Mouse (Mus musculus) liver, embryonic 14.5 days (tissue): ENCODE data around the gene Wdr34. TPM values are rescaled to one million over a fixed set of nuclear protein-coding genes. Genes with fewer than 3 reads are reported as not detected.

Experiments
- ATAC-seq: fragments of 200-750 bp; cut with Nextera tagmentation; 2 replicates; pipeline ENCODE4 v1.8.0; 2017; ENCODE audit warnings: moderate number of reproducible peaks, mild to moderate bottlenecking, moderate library complexity; ENCODE audit not compliant: insufficient read depth
- DNase-seq, 3 experiments: peaks; one replicate each; pipeline ENCODE4 v3.0.0-alpha.2; 2012 to 2013; ENCODE audit warnings: low read depth in 3 of 3, low spot score in 3 of 3
- H3K27ac ChIP-seq: fragments of 300-500 bp; sonication (generic); 2 replicates; pipeline ENCODE4 v1.5.1; 2014; ENCODE audit warnings: moderate library complexity, mild to moderate bottlenecking, control low read depth, inconsistent platforms
- H3K27me3 ChIP-seq: fragments of 300-500 bp; sonication (generic); 2 replicates; pipeline ENCODE4 v1.6.1; 2014; ENCODE audit warnings: mild to moderate bottlenecking, low read length, moderate library complexity; ENCODE audit not compliant: control insufficient read depth, insufficient read depth
- H3K36me3 ChIP-seq: fragments of 300-500 bp; sonication (generic); replicated peaks from 2 replicates; pipeline ENCODE4 v1.6.1; 2014; ENCODE audit warnings: low read depth; ENCODE audit not compliant: control insufficient read depth, insufficient read depth
- H3K4me1 ChIP-seq, 2 experiments: fragments of 200-500 bp in 1 of 2; fragments of 300-500 bp in 1 of 2; sonication (generic) in 1 of 2; replicated peaks; 2 replicates each; pipeline ENCODE4 v1.6.1; 2012 to 2014; ENCODE audit warnings: antibody characterized with exemption in 1 of 2, inconsistent platforms in 1 of 2, low read length in 1 of 2; ENCODE audit not compliant: control insufficient read depth in 2 of 2, insufficient read depth in 2 of 2
- H3K4me2 ChIP-seq: fragments of 300-500 bp; sonication (generic); 2 replicates; pipeline ENCODE4 v1.6.1; 2014; ENCODE audit warnings: low read depth, mild to moderate bottlenecking, control low read depth, moderate library complexity
- H3K4me3 ChIP-seq, 2 experiments: fragments of 200-500 bp in 1 of 2; fragments of 300-500 bp in 1 of 2; sonication (generic) in 1 of 2; 2 replicates each; pipeline ENCODE4 v1.5.1; 2012 to 2014; ENCODE audit warnings: low read depth in 2 of 2, low read length in 2 of 2, mild to moderate bottlenecking in 2 of 2, control low read depth in 1 of 2, inconsistent platforms in 1 of 2, moderate library complexity in 1 of 2; ENCODE audit not compliant: insufficient read depth in 1 of 2
- H3K9ac ChIP-seq: fragments of 300-500 bp; sonication (generic); replicated peaks from 2 replicates; pipeline ENCODE4 v1.6.1; 2014; ENCODE audit warnings: mild to moderate bottlenecking, control low read depth, moderate library complexity
- H3K9me3 ChIP-seq: fragments of 300-500 bp; sonication (generic); 2 replicates; pipeline ENCODE4 v1.6.1; 2016; ENCODE audit warnings: low read length, mixed read lengths; ENCODE audit not compliant: control insufficient read depth
- CTCF ChIP-seq: IDR thresholded peaks from 2 replicates; pipeline ENCODE4 v1.5.1; 2016; ENCODE audit warnings: antibody characterized with exemption, low read depth, control low read depth
- EP300 ChIP-seq: IDR thresholded peaks from 2 replicates; pipeline ENCODE4 v1.6.1; 2016; ENCODE audit warnings: antibody characterized with exemption, low read depth
- WGBS: fragments of 180-500 bp; shearing (Covaris S2); extraction: QIAGEN DNeasy Blood & Tissue Kit; methylation state at CpG from one replicate; pipeline ENCODE4 v1.1.7; 2014; ENCODE audit not compliant: insufficient replicate concordance; 5-methylcytosine and 5-hydroxymethylcytosine counted together
- microRNA-seq: library from miRNA; unstranded; fragments of <30 nt; microRNA quantifications from one replicate; pipeline ENCODE4, GENCODE M21; 2016
- polyA plus RNA-seq, 2 experiments: library from polyadenylated mRNA; depleted of rRNA in 1 of 2; stranded (reverse) in 1 of 2; unstranded in 1 of 2; fragments of >200 nt; fragmentation: Nextera tagmentation in 1 of 2; extraction: Ambion mirVana in 1 of 2; gene quantifications; 2 replicates each; pipeline versions ENCODE4 v1.2.1 to v1.2.3; 2012 to 2014

The Wdr34 gene
- polyA plus RNA-seq, 2 experiments, result 5.6 to 6.8 TPM

- H3K36me3 ChIP-seq, result no peaks in the 10 kb centered on the region; the same call in none of the 2 replicates
- H3K4me3 ChIP-seq, result no peak overlapping the region
- 63% methylated on average over 4 of the region's 4 CpGs for WGBS
Observed at GRCm38 (mm10) chr2:30025454-30025853, 23.2 kb downstream of the Wdr34 start.

GRCm38 (mm10) chr2:30014326-30014966 is 34.2 kb downstream of the Wdr34 start:
- DNase-seq, result no peak
- ATAC-seq, result no peak
- Histone ChIP-seq H3K4me3 (no peak overlapping the region), H3K27ac (no peak overlapping the region), H3K4me2 (no peak overlapping the region), H3K4me1 (no peaks in the 10 kb centered on the region), H3K27me3 (no peaks in the 10 kb centered on the region), H3K9me3 (no peaks in the 10 kb centered on the region), H3K36me3 (peaks cover 6% of the 10 kb centered on the region; the same call in 1 of the 2 replicates), H3K9ac (no peak overlapping the region)
- 76% methylated on average over 11 of the region's 11 CpGs for WGBS
- TF ChIP-seq EP300 (no peak), CTCF (no peak)

More at GRCm38 (mm10) chr2:30025454-30025853, 23.2 kb downstream of the Wdr34 start:
- TF ChIP-seq EP300 (no peak), CTCF (no peak)
- no peak for DNase-seq
- H3K27me3 ChIP-seq, result no peaks in the 10 kb centered on the region
- no peaks in the 10 kb centered on the region for H3K4me1 ChIP-seq
- no peak overlapping the region for H3K4me2 ChIP-seq
- H3K9ac ChIP-seq, result no peak overlapping the region
- no peak overlapping the region for H3K27ac ChIP-seq
- H3K9me3 ChIP-seq, result no peaks in the 10 kb centered on the region
- ATAC-seq, result no peak

- H3K4me3 ChIP-seq, result no peak overlapping the region
- no peaks in the 10 kb centered on the region for H3K27me3 ChIP-seq
- 74% methylated on average over 8 of the region's 8 CpGs for WGBS
- H3K4me2 ChIP-seq, result no peak overlapping the region
- H3K36me3 ChIP-seq, result peaks cover 3% of the 10 kb centered on the region; the same call in 1 of the 2 replicates
- no peaks in the 10 kb centered on the region for H3K4me1 ChIP-seq
- ATAC-seq (no peak), DNase-seq (no peak)
- no peak overlapping the region for H3K9ac ChIP-seq
- no peaks in the 10 kb centered on the region for H3K9me3 ChIP-seq
- H3K27ac ChIP-seq, result no peak overlapping the region
- TF ChIP-seq EP300 (no peak), CTCF (no peak)
Observed at GRCm38 (mm10) chr2:30010840-30011281, 37.8 kb downstream of the Wdr34 start.

DNA sequence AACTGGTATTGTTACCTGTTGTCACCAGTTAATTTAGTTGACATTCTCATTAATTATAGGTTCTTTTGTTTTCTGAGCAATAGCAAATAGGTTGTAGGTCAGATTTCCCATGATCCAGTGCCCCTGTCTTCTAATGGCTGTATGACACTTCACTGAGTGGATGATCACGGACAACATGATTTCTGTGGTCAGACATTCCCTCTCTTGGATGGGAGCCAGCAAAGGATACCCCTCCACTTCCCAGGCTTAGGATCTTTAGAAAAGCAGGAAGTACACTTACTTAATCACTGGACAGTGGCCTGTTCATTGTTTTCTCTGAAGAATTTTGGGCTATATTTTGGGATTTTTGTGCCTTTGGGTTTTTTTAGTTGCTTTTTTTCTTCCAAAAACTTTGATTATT is 39.6 kb downstream of the Wdr34 start:
- Histone ChIP-seq H3K27ac (no peak overlapping the region), H3K27me3 (no peaks in the 10 kb centered on the region), H3K4me3 (no peak overlapping the region), H3K36me3 (peaks cover 3% of the 10 kb centered on the region; the same call in 1 of the 2 replicates), H3K9ac (no peak overlapping the region), H3K4me1 (no peaks in the 10 kb centered on the region), H3K4me2 (no peak overlapping the region), H3K9me3 (no peaks in the 10 kb centered on the region)
- no peak for TF ChIP-seq EP300
- TF ChIP-seq CTCF, result no peak
- 65% methylated on average over 1 of the region's 1 CpGs for WGBS
- DNase-seq, result no peak
- no peak for ATAC-seq

- no peak for DNase-seq
Observed at GRCm38 (mm10) chr2:29991962-29992361, 56.7 kb downstream of the Wdr34 start.

More at GRCm38 (mm10) chr2:29991962-29992361, 56.7 kb downstream of the Wdr34 start:
- 48% methylated on average over 2 of the region's 2 CpGs for WGBS
- H3K9ac ChIP-seq, result no peak overlapping the region
- no peaks in the 10 kb centered on the region for H3K4me1 ChIP-seq
- no peaks in the 10 kb centered on the region for H3K27me3 ChIP-seq
- no peak for ATAC-seq
- no peaks in the 10 kb centered on the region for H3K9me3 ChIP-seq
- no peak overlapping the region for H3K4me2 ChIP-seq
- H3K4me3 ChIP-seq, result no peak overlapping the region
- TF ChIP-seq EP300 (no peak), CTCF (no peak)
- no peak overlapping the region for H3K27ac ChIP-seq
- no peaks in the 10 kb centered on the region for H3K36me3 ChIP-seq

Small RNA genes within 50 kb of the gene (microRNA-seq; reads per million reads assigned to microRNA genes)
- not detected for gene Mir6997

Other genes with a start within 250 kb of the Wdr34 start
- gene Slc27a4, start 246.2 kb downstream of the Wdr34 start, polyA plus RNA-seq (2012; rRNA removed), result 2.3 and 2.5 TPM in 2 replicates
- 1.5 and 1.9 TPM in 2 replicates for gene Slc27a4, start 246.2 kb downstream of the Wdr34 start, polyA plus RNA-seq (2014; fragmentation: Nextera tagmentation; extraction: Ambion mirVana)
- gene Urm1, start 228.8 kb downstream of the Wdr34 start, polyA plus RNA-seq (2012; rRNA removed), result 14.5 and 17.7 TPM in 2 replicates
- 7.4 and 8.4 TPM in 2 replicates for gene Urm1, start 228.8 kb downstream of the Wdr34 start, polyA plus RNA-seq (2014; fragmentation: Nextera tagmentation; extraction: Ambion mirVana)
- gene Cercam, start 179.7 kb downstream of the Wdr34 start, polyA plus RNA-seq (2012; rRNA removed), result 20.1 and 20.4 TPM in 2 replicates
- 16.6 and 23.1 TPM in 2 replicates for gene Cercam, start 179.7 kb downstream of the Wdr34 start, polyA plus RNA-seq (2014; fragmentation: Nextera tagmentation; extraction: Ambion mirVana)
- gene Odf2, start 159.7 kb downstream of the Wdr34 start, polyA plus RNA-seq (2012; rRNA removed), result 21.0 and 29.6 TPM in 2 replicates
- gene Odf2, start 159.7 kb downstream of the Wdr34 start, polyA plus RNA-seq (2014; fragmentation: Nextera tagmentation; extraction: Ambion mirVana), result 23.5 and 29.1 TPM in 2 replicates
- 11.2 and 13.5 TPM in 2 replicates for gene Gle1, start 113.5 kb downstream of the Wdr34 start, polyA plus RNA-seq (2012; rRNA removed)
- gene Gle1, start 113.5 kb downstream of the Wdr34 start, polyA plus RNA-seq (2014; fragmentation: Nextera tagmentation; extraction: Ambion mirVana), result 17.6 and 20.5 TPM in 2 replicates
- gene Sptan1, start 83.3 kb downstream of the Wdr34 start, polyA plus RNA-seq (2012; rRNA removed), result 11.5 and 21.1 TPM in 2 replicates
- 14.5 and 14.6 TPM in 2 replicates for gene Sptan1, start 83.3 kb downstream of the Wdr34 start, polyA plus RNA-seq (2014; fragmentation: Nextera tagmentation; extraction: Ambion mirVana)
- 56.1 and 159 TPM in 2 replicates for gene Set, start 8.5 kb upstream of the Wdr34 start, polyA plus RNA-seq (2012; rRNA removed)
- 179 and 189 TPM in 2 replicates for gene Set, start 8.5 kb upstream of the Wdr34 start, polyA plus RNA-seq (2014; fragmentation: Nextera tagmentation; extraction: Ambion mirVana)
- gene Pkn3, start 28.8 kb upstream of the Wdr34 start, polyA plus RNA-seq (2012; rRNA removed), result 3.0 and 3.5 TPM in 2 replicates
- 1.8 and 2.0 TPM in 2 replicates for gene Pkn3, start 28.8 kb upstream of the Wdr34 start, polyA plus RNA-seq (2014; fragmentation: Nextera tagmentation; extraction: Ambion mirVana)
- 23.4 and 25.5 TPM in 2 replicates for gene Zdhhc12, start 44.8 kb upstream of the Wdr34 start, polyA plus RNA-seq (2012; rRNA removed)
- 17.4 and 21.5 TPM in 2 replicates for gene Zdhhc12, start 44.8 kb upstream of the Wdr34 start, polyA plus RNA-seq (2014; fragmentation: Nextera tagmentation; extraction: Ambion mirVana)
- gene Zer1, start 75.7 kb upstream of the Wdr34 start, polyA plus RNA-seq (2012; rRNA removed), result 8.1 and 8.5 TPM in 2 replicates
- 1.9 and 2.0 TPM in 2 replicates for gene Zer1, start 75.7 kb upstream of the Wdr34 start, polyA plus RNA-seq (2014; fragmentation: Nextera tagmentation; extraction: Ambion mirVana)
- gene Tbc1d13, start 84.9 kb upstream of the Wdr34 start, polyA plus RNA-seq (2012; rRNA removed), result 11.3 and 12.7 TPM in 2 replicates
- gene Tbc1d13, start 84.9 kb upstream of the Wdr34 start, polyA plus RNA-seq (2014; fragmentation: Nextera tagmentation; extraction: Ambion mirVana), result 3.6 and 3.9 TPM in 2 replicates
- gene Endog, start 122.6 kb upstream of the Wdr34 start, polyA plus RNA-seq (2012; rRNA removed), result 11.9 and 15.1 TPM in 2 replicates
- gene Endog, start 122.6 kb upstream of the Wdr34 start, polyA plus RNA-seq (2014; fragmentation: Nextera tagmentation; extraction: Ambion mirVana), result 19.1 and 20.3 TPM in 2 replicates
- gene Spout1, start 129.6 kb upstream of the Wdr34 start, polyA plus RNA-seq (2012; rRNA removed), result 18.6 and 20.3 TPM in 2 replicates
- 18.7 and 25.2 TPM in 2 replicates for gene Spout1, start 129.6 kb upstream of the Wdr34 start, polyA plus RNA-seq (2014; fragmentation: Nextera tagmentation; extraction: Ambion mirVana)
- gene Kyat1, start 157.0 kb upstream of the Wdr34 start, polyA plus RNA-seq (2012; rRNA removed), result 14.3 and 16.8 TPM in 2 replicates
- gene Kyat1, start 157.0 kb upstream of the Wdr34 start, polyA plus RNA-seq (2014; fragmentation: Nextera tagmentation; extraction: Ambion mirVana), result 9.5 and 11.6 TPM in 2 replicates
- 3.4 and 3.6 TPM in 2 replicates for gene Lrrc8a, start 188.8 kb upstream of the Wdr34 start, polyA plus RNA-seq (2012; rRNA removed)
- gene Lrrc8a, start 188.8 kb upstream of the Wdr34 start, polyA plus RNA-seq (2014; fragmentation: Nextera tagmentation; extraction: Ambion mirVana), result 10.8 and 11.8 TPM in 2 replicates
- 0.90 and 1.1 TPM in 2 replicates for gene Gm28035, start 191.7 kb upstream of the Wdr34 start, polyA plus RNA-seq (2012; rRNA removed)
- 0.04 TPM in 1 of 2 replicates, not detected in the other for gene Gm28035, start 191.7 kb upstream of the Wdr34 start, polyA plus RNA-seq (2014; fragmentation: Nextera tagmentation; extraction: Ambion mirVana)
- gene Phyhd1, start 217.3 kb upstream of the Wdr34 start, polyA plus RNA-seq (2012; rRNA removed), result 15.9 and 18.1 TPM in 2 replicates
- 9.8 and 10.3 TPM in 2 replicates for gene Phyhd1, start 217.3 kb upstream of the Wdr34 start, polyA plus RNA-seq (2014; fragmentation: Nextera tagmentation; extraction: Ambion mirVana)
- not detected in 2 replicates for gene Gm28038, start 232.2 kb upstream of the Wdr34 start, polyA plus RNA-seq (2012; rRNA removed)
- not detected in 2 replicates for gene Gm28038, start 232.2 kb upstream of the Wdr34 start, polyA plus RNA-seq (2014; fragmentation: Nextera tagmentation; extraction: Ambion mirVana)
- 4.6 and 5.1 TPM in 2 replicates for gene Dolk, start 237.5 kb upstream of the Wdr34 start, polyA plus RNA-seq (2012; rRNA removed)
- gene Dolk, start 237.5 kb upstream of the Wdr34 start, polyA plus RNA-seq (2014; fragmentation: Nextera tagmentation; extraction: Ambion mirVana), result 10.9 and 11.4 TPM in 2 replicates
- gene Nup188, start 237.5 kb upstream of the Wdr34 start, polyA plus RNA-seq (2012; rRNA removed), result 15.7 and 16.1 TPM in 2 replicates
- gene Nup188, start 237.5 kb upstream of the Wdr34 start, polyA plus RNA-seq (2014; fragmentation: Nextera tagmentation; extraction: Ambion mirVana), result 19.1 and 20.8 TPM in 2 replicates